Mouse (Mus musculus) G1E (cell line): ENCODE measurements around the gene Runx2.

Experiments used
- CTCF ChIP-seq: IDR thresholded peaks from 2 replicates; pipeline ENCODE4 v1.5.1; 2012; ENCODE audit warnings: low read depth, low read length, inconsistent platforms, mixed read lengths
- GATA1 ChIP-seq: IDR thresholded peaks from 2 replicates; pipeline ENCODE4 v1.6.1; 2012; ENCODE audit warnings: borderline replicate concordance, low read length, inconsistent platforms, mixed read lengths
- GATA2 ChIP-seq: IDR thresholded peaks from 2 replicates; pipeline ENCODE4 v1.6.1; 2012; ENCODE audit warnings: low read depth, low read length, inconsistent platforms, borderline replicate concordance
- POLR2AphosphoS5 ChIP-seq: IDR thresholded peaks from 2 replicates; pipeline ENCODE4 v1.6.1; 2012; ENCODE audit warnings: low read depth, low read length, inconsistent platforms; ENCODE audit not compliant: insufficient replicate concordance
- TAL1 ChIP-seq: conservative IDR thresholded peaks from 2 replicates; pipeline ENCODE4 v1.6.1; 2012; ENCODE audit warnings: low read depth, low read length, inconsistent platforms, mixed read lengths

GRCm38 (mm10) chr17:44650431-44650830 lies 164.2 kb downstream of the Runx2 start:
- TF ChIP-seq CTCF (no peak), TAL1 (no peak), POLR2AphosphoS5 (no peak), GATA1 (no peak), GATA2 (no peak)
